Mouse (Mus musculus): ENCODE results near the gene Mypn. TPM values are rescaled to one million over a fixed set of nuclear protein-coding genes. Genes with fewer than 3 reads are reported as not detected.

Mypn gene
- polyA plus RNA-seq, 1 experiment from 2014 or later: 0.87 TPM

- no peak for ATAC-seq (ENCODE audit: insufficient number of reproducible peaks, insufficient read depth, low FRiP score, low TSS enrichment)
- Histone ChIP-seq H3K27ac (no peak overlapping the region), H3K9ac (no peak overlapping the region), H3K27me3 (no peaks in the 10 kb centered on the region), H3K4me1 (no peaks in the 10 kb centered on the region), H3K4me2 (replicated peaks) (no peak overlapping the region), H3K36me3 (no peaks in the 10 kb centered on the region), H3K9me3 (no peaks in the 10 kb centered on the region), H3K4me3 (no peak overlapping the region)
- WGBS: 93% methylated on average over 6 of the region's 6 CpGs
These were observed 32.9 kb upstream of the Mypn start for GRCm38 (mm10) chr10:63236663-63237062.

- 85% methylated on average over 8 of the region's 8 CpGs for WGBS
- Histone ChIP-seq H3K36me3 (no peaks in the 10 kb centered on the region), H3K4me3 (no peak overlapping the region), H3K4me2 (replicated peaks) (no peak overlapping the region), H3K9me3 (no peaks in the 10 kb centered on the region), H3K9ac (no peak overlapping the region), H3K4me1 (no peaks in the 10 kb centered on the region), H3K27me3 (no peaks in the 10 kb centered on the region), H3K27ac (no peak overlapping the region)
- ATAC-seq (ENCODE audit: insufficient number of reproducible peaks, insufficient read depth, low FRiP score, low TSS enrichment): no peak
These were observed 32.1 kb upstream of the Mypn start for GRCm38 (mm10) chr10:63235889-63236288.

GRCm38 (mm10) chr10:63234133-63234532 is 30.4 kb upstream of the Mypn start:
- H3K9me3 ChIP-seq: no peaks in the 10 kb centered on the region
- no peak overlapping the region for H3K9ac ChIP-seq
- no peaks in the 10 kb centered on the region for H3K36me3 ChIP-seq
- H3K4me2 ChIP-seq (replicated peaks): no peak overlapping the region
- H3K4me3 ChIP-seq: no peak overlapping the region
- 77% methylated on average over 5 of the region's 5 CpGs for WGBS
- no peak for ATAC-seq (ENCODE audit: insufficient number of reproducible peaks, insufficient read depth, low FRiP score, low TSS enrichment)
- H3K27me3 ChIP-seq: no peaks in the 10 kb centered on the region
- H3K27ac ChIP-seq: no peak overlapping the region
- no peaks in the 10 kb centered on the region for H3K4me1 ChIP-seq

DNA sequence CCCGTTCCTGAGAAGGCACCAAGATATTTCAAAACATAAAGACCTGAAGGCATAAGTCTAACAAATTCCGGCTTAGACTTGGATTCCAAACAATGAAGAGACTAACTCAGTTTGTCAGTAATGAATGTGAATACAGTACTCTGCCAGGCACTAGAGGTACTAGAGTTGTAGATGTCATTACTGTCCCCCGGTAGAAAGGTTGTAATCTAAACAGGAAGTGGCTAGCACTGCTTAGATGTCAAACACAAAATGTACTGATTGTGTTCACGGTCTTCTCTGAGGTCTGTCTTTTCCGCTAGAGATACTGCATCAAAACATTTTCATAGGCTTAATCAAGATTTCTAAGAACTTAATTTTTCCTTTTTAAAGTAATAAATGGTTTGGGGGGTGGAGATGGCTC is 27.9 kb upstream of the Mypn start:
- Histone ChIP-seq H3K27me3 (no peaks in the 10 kb centered on the region), H3K27ac (no peak overlapping the region), H3K4me2 (replicated peaks) (no peak overlapping the region), H3K9ac (no peak overlapping the region), H3K4me1 (no peaks in the 10 kb centered on the region), H3K9me3 (no peaks in the 10 kb centered on the region), H3K36me3 (no peaks in the 10 kb centered on the region), H3K4me3 (no peak overlapping the region)
- 71% methylated on average over 5 of the region's 5 CpGs for WGBS
- no peak for ATAC-seq (ENCODE audit: insufficient number of reproducible peaks, insufficient read depth, low FRiP score, low TSS enrichment)

DNA sequence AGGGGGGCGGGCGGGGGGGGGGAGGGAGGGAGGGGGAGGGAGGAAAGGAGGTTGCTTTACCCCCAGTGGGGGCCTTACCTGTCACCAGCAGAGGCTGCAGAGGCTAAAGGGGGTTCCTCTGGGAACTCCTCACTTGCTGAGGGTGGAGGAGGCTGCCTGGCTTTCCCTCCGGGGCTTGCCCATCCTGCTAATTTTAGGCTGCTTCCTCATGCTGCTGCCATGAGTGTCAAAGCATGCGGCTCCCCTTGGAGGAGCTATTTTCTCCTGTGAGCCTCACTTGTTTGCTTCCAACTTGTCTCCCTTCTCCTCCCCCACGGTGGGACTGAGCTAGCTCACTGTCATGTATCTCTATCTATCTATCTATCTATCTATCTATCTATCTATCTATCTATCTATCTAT is 27.1 kb upstream of the Mypn start:
- ATAC-seq (ENCODE audit: insufficient number of reproducible peaks, insufficient read depth, low FRiP score, low TSS enrichment): no peak
- Histone ChIP-seq H3K36me3 (no peaks in the 10 kb centered on the region), H3K9ac (no peak overlapping the region), H3K9me3 (no peaks in the 10 kb centered on the region), H3K27me3 (no peaks in the 10 kb centered on the region), H3K4me3 (no peak overlapping the region), H3K27ac (no peak overlapping the region), H3K4me2 (replicated peaks) (no peak overlapping the region), H3K4me1 (no peaks in the 10 kb centered on the region)
- 35% methylated on average over 3 of the region's 5 CpGs for WGBS

DNA sequence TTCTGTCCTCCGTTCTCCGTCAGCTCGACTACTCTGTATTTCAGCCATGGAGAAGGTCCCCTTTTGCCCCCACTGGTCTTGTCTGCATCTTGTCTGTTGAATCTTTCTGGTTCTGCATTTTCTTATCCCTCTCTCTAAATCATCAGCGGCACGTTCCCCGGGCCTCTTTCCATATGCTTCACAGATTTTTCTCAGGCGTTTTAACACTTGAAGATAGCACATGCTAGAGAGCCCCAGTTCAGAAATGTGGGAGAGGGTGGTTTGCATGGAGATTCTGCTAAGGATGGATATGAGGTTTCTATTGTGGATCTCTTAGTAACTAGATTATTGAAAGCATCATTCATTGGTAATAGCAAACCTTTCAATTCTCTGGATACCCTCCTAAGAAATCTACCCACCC is 26.5 kb upstream of the Mypn start:
- no peaks in the 10 kb centered on the region for H3K27me3 ChIP-seq
- H3K4me3 ChIP-seq: no peak overlapping the region
- ATAC-seq (ENCODE audit: insufficient number of reproducible peaks, insufficient read depth, low FRiP score, low TSS enrichment): no peak
- no peak overlapping the region for H3K4me2 ChIP-seq (replicated peaks)
- H3K9me3 ChIP-seq: no peaks in the 10 kb centered on the region
- no peaks in the 10 kb centered on the region for H3K36me3 ChIP-seq
- no peak overlapping the region for H3K9ac ChIP-seq
- 88% methylated on average over 7 of the region's 7 CpGs for WGBS
- H3K4me1 ChIP-seq: no peaks in the 10 kb centered on the region
- H3K27ac ChIP-seq: no peak overlapping the region

GRCm38 (mm10) chr10:63224341-63224740 is 20.6 kb upstream of the Mypn start:
- H3K9me3 ChIP-seq: no peaks in the 10 kb centered on the region
- H3K4me1 ChIP-seq: no peaks in the 10 kb centered on the region
- no peak overlapping the region for H3K4me3 ChIP-seq
- H3K4me2 ChIP-seq (replicated peaks): no peak overlapping the region
- no peak for ATAC-seq (ENCODE audit: insufficient number of reproducible peaks, insufficient read depth, low FRiP score, low TSS enrichment)
- no peak overlapping the region for H3K27ac ChIP-seq
- H3K27me3 ChIP-seq: no peaks in the 10 kb centered on the region
- H3K9ac ChIP-seq: no peak overlapping the region
- 78% methylated on average over 12 of the region's 12 CpGs for WGBS
- no peaks in the 10 kb centered on the region for H3K36me3 ChIP-seq

DNA sequence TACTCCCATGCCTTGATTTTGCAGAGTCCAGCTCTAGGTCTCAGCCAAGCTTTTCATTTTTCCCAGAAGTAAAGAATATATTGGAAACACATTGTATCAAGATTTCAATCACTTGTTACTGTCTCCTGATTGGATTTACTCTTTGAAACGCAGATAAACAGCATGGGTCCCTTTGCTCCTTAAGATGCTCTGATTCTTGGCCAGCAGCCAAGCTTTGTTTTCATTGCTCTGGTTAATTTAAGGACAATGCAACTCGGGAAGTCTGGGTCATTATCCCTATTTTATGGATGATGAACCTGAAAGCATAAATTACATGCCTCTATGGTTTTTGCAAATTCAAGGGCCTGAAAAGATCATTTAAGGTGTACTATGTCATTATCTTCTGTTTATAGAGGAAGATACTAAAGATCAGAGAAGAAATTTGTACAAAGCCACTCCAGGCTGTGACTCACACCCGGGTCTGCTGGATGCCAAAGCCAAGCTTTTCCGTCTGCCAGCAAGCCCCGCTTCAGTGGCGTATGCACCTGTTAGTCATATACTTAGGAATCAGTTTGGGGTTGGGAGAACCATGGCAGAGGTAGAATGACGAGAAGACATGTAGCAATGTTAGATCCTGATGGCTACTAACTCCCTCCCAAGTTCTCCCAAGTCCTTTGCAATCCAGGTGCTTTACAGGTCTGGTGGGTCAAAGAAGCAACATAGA is 17.5 kb upstream of the Mypn start:
- ATAC-seq (ENCODE audit: insufficient number of reproducible peaks, insufficient read depth, low FRiP score, low TSS enrichment): no peak

DNA sequence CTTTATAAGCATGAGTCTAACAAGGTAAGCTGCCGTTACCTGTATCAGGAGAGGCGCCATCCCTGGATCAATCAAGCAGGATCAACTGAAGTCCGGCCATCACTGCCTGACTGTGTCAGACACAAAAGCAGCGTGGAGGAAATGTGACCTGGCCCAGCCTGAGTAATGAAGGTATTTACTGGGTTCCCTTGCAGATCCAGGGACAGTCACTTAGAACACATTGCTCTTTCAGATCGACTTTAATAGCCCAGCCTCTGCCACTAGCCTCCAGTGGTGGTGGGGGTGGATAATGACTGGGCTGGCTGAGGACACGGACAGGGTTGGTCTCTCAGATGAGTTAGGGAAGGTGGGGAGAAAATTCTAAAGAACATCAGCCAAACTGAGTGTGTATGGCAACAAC is 5.1 kb upstream of the Mypn start:
- Histone ChIP-seq H3K4me3 (no peak overlapping the region), H3K4me1 (no peaks in the 10 kb centered on the region), H3K27me3 (no peaks in the 10 kb centered on the region), H3K36me3 (no peaks in the 10 kb centered on the region), H3K27ac (no peak overlapping the region), H3K9me3 (no peaks in the 10 kb centered on the region), H3K9ac (no peak overlapping the region), H3K4me2 (replicated peaks) (no peak overlapping the region)
- WGBS: 52% methylated on average over 6 of the region's 6 CpGs
- ATAC-seq (ENCODE audit: insufficient number of reproducible peaks, insufficient read depth, low FRiP score, low TSS enrichment): no peak

More for the DNA sequence above, 17.5 kb upstream of the Mypn start:
- H3K4me2 ChIP-seq (replicated peaks): no peak overlapping the region
- no peaks in the 10 kb centered on the region for H3K9me3 ChIP-seq
- 69% methylated on average over 7 of the region's 7 CpGs for WGBS
- no peak overlapping the region for H3K27ac ChIP-seq
- H3K36me3 ChIP-seq: no peaks in the 10 kb centered on the region
- H3K4me3 ChIP-seq: no peak overlapping the region
- no peaks in the 10 kb centered on the region for H3K27me3 ChIP-seq
- H3K9ac ChIP-seq: no peak overlapping the region
- H3K4me1 ChIP-seq: no peaks in the 10 kb centered on the region

DNA sequence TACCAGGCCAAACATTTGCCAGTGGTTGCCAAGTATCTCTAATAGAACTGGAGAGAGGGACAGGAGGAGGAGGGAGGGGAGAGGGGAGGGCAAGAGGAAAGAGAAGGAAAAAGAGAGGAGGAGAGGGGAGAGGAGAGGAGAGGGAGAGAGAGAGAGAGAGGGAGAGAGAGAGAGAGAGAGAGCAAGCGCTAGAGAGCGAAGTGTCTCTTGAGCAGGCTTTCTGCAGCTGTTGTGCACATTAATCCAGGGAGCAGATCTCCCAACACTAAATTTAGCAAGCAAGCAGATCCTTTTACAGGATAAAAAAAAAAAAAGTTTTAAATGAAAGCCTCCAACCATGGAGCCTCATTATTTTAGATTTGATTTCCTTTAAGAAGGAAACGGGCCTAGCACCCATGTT is 750 bp downstream of the Mypn start:
- Histone ChIP-seq H3K4me2 (replicated peaks) (no peak overlapping the region), H3K4me1 (no peaks in the 10 kb centered on the region), H3K4me3 (no peak overlapping the region), H3K9me3 (no peaks in the 10 kb centered on the region), H3K27me3 (no peaks in the 10 kb centered on the region), H3K9ac (no peak overlapping the region), H3K36me3 (no peaks in the 10 kb centered on the region), H3K27ac (no peak overlapping the region)
- no peak for ATAC-seq (ENCODE audit: insufficient number of reproducible peaks, insufficient read depth, low FRiP score, low TSS enrichment)
- 64% methylated on average over 3 of the region's 3 CpGs for WGBS

DNA sequence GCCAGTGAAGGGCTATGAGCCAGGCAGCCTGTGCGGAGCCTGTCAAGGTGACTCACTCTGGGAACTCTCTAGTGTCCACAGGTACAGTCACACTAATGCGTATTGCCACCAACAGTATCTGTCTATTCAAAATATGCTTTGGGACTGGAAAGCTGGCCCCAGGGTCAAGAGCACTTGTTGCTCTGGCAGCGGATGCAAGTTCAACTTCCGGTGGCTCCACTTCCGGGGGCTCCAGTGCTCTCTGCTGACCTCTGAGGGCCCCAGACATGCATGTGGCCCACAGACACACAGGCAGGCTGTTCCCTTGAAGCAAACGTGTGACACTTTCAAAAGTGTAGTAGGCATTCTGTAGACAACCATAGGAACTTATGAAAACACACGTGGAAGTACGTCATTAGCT is 2.2 kb downstream of the Mypn start:
- H3K4me2 ChIP-seq (replicated peaks): no peak overlapping the region
- no peaks in the 10 kb centered on the region for H3K4me1 ChIP-seq
- no peaks in the 10 kb centered on the region for H3K9me3 ChIP-seq
- no peaks in the 10 kb centered on the region for H3K27me3 ChIP-seq
- no peak overlapping the region for H3K4me3 ChIP-seq
- no peak overlapping the region for H3K27ac ChIP-seq
- H3K36me3 ChIP-seq: no peaks in the 10 kb centered on the region
- no peak overlapping the region for H3K9ac ChIP-seq
- WGBS: 68% methylated on average over 8 of the region's 8 CpGs
- ATAC-seq (ENCODE audit: insufficient number of reproducible peaks, insufficient read depth, low FRiP score, low TSS enrichment): no peak

- Histone ChIP-seq H3K27me3 (no peaks in the 10 kb centered on the region), H3K4me3 (no peak overlapping the region), H3K4me1 (no peaks in the 10 kb centered on the region), H3K36me3 (no peaks in the 10 kb centered on the region), H3K9ac (no peak overlapping the region), H3K9me3 (no peaks in the 10 kb centered on the region), H3K27ac (no peak overlapping the region), H3K4me2 (replicated peaks) (no peak overlapping the region)
- 82% methylated on average over 4 of the region's 4 CpGs for WGBS
- no peak for ATAC-seq (ENCODE audit: insufficient number of reproducible peaks, insufficient read depth, low FRiP score, low TSS enrichment)
These were observed 4.7 kb downstream of the Mypn start for GRCm38 (mm10) chr10:63199008-63199407.

GRCm38 (mm10) chr10:63192736-63193135 is 11.0 kb downstream of the Mypn start:
- Histone ChIP-seq H3K36me3 (no peaks in the 10 kb centered on the region), H3K27me3 (no peaks in the 10 kb centered on the region), H3K4me2 (replicated peaks) (no peak overlapping the region), H3K9me3 (no peaks in the 10 kb centered on the region), H3K4me1 (no peaks in the 10 kb centered on the region), H3K27ac (no peak overlapping the region), H3K4me3 (no peak overlapping the region), H3K9ac (no peak overlapping the region)
- WGBS: 83% methylated on average over 14 of the region's 14 CpGs
- no peak for ATAC-seq (ENCODE audit: insufficient number of reproducible peaks, insufficient read depth, low FRiP score, low TSS enrichment)

Measured in embryonic facial prominence, embryonic 12.5 days (tissue).